Mouse (Mus musculus): ENCODE results near the gene Hspb7. TPM values are rescaled to one million over a fixed set of nuclear protein-coding genes. Genes with fewer than 3 reads are reported as not detected.

The Hspb7 gene
- polyA plus RNA-seq, 2 experiments, result 0.06 TPM; not detected in 1

DNA sequence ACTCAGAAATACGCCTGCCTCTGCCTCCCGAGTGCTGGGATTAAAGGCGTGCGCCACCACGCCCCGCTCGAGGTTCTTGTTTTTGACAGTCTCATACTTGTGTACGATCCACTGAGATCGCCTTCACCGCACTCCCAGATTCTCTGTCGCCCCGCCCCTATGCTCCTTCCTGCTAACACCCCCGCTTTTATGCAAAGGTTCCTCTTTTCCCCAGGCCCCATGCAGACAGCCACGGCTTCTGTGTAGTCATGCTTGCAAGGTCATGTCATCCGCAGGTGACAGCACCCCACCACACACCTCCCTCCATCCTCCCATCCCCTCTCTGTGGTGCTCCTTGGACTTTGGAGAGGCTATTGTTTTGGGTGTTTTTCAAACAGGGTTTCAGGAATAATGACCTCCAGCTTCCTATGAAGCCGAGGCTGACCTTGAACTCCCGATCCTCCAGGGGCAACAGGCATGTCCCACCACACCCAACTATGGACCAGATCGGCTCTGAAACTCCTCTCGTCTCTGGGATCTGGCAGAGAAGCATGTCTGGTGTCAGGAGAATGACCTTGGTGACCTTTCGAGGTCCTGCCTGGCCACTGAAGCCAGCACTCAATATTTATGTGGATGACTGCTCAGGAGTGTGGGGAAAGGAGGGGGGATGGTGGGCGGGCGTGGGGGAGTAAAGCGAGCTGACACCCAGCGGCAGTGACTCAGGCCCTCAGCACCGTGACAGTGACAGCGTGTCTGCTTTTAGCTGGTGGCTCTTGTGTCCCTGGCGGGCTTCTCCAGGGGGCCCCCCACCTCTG, 984 bp upstream of the Hspb7 start:
- no peak overlapping the region for H3K9ac ChIP-seq (replicated peaks)
- H3K4me3 ChIP-seq (ENCODE audit: insufficient read depth in 1 of 2, low read depth in 2 of 2, low read length in 2 of 2), result no peak overlapping the region
- no peak overlapping the region for H3K27ac ChIP-seq
- no peak overlapping the region for H3K4me2 ChIP-seq (ENCODE audit: low read depth)
- H3K9me3 ChIP-seq (ENCODE audit: control insufficient read depth, low read length), result no peaks in the 10 kb centered on the region
- no peak for TF ChIP-seq EP300 (IDR thresholded peaks at IDR 0.05; ENCODE audit: low read depth)
- no peak for TF ChIP-seq CTCF (IDR thresholded peaks at IDR 0.05; ENCODE audit: low read depth)
- H3K36me3 ChIP-seq (replicated peaks; ENCODE audit: control insufficient read depth, insufficient read depth, low read depth), result no peaks in the 10 kb centered on the region
- no peaks in the 10 kb centered on the region for H3K4me1 ChIP-seq (replicated peaks; ENCODE audit: control insufficient read depth in 2 of 2, insufficient read depth in 2 of 2, low read length in 1 of 2)
- ATAC-seq (ENCODE audit: insufficient read depth), result no peak
- peak in 1 of 3 experiments; percentile 24 for DNase-seq (ENCODE audit: low read depth in 3 of 3, low spot score in 3 of 3)
- H3K27me3 ChIP-seq (ENCODE audit: control insufficient read depth, insufficient read depth, low read length), result no peaks in the 10 kb centered on the region
- WGBS (ENCODE audit: insufficient replicate concordance), result 12% methylated on average over 27 of the region's 27 CpGs

- DNase-seq (ENCODE audit: low read depth in 3 of 3, low spot score in 3 of 3) (no peak), ATAC-seq (ENCODE audit: insufficient read depth) (no peak)
- Histone ChIP-seq H3K27ac (no peak overlapping the region), H3K9me3 (ENCODE audit: control insufficient read depth, low read length) (no peaks in the 10 kb centered on the region), H3K4me3 (ENCODE audit: insufficient read depth in 1 of 2, low read depth in 2 of 2, low read length in 2 of 2) (no peak overlapping the region), H3K4me2 (ENCODE audit: low read depth) (no peak overlapping the region), H3K4me1 (replicated peaks; ENCODE audit: control insufficient read depth in 2 of 2, insufficient read depth in 2 of 2, low read length in 1 of 2) (no peaks in the 10 kb centered on the region), H3K9ac (replicated peaks) (no peak overlapping the region), H3K27me3 (ENCODE audit: control insufficient read depth, insufficient read depth, low read length) (peaks cover 3% of the 10 kb centered on the region), H3K36me3 (replicated peaks; ENCODE audit: control insufficient read depth, insufficient read depth, low read depth) (no peaks in the 10 kb centered on the region)
- WGBS (ENCODE audit: insufficient replicate concordance), result 32% methylated on average over 9 of the region's 9 CpGs
- TF ChIP-seq EP300 (IDR thresholded peaks at IDR 0.05; ENCODE audit: low read depth) (no peak), CTCF (IDR thresholded peaks at IDR 0.05; ENCODE audit: low read depth) (no peak)
Observed at GRCm38 (mm10) chr4:141420886-141421285, 307 bp downstream of the Hspb7 start.

DNA sequence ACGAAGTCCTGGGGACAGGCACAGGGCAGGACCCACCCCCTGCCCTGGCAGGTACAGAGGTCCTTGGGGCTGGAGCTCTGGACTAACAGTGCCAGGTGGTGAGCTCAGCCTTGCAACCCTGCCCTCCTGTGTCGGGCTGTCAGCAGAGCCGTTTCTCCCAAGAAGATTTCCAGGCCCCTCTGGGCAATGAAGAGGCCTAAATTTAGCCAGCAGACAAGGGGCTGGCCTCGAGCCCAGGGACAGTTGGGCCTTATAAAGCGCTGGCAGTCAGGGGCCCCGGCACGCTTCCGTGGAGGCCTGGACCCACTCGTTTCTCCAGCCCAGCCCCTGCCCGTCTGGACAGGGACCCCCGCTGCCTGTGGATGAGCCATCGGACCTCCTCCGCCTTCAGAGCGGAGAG, 844 bp downstream of the Hspb7 start:
- Histone ChIP-seq H3K27me3 (ENCODE audit: control insufficient read depth, insufficient read depth, low read length) (peaks cover 4% of the 10 kb centered on the region), H3K9ac (replicated peaks) (no peak overlapping the region), H3K9me3 (ENCODE audit: control insufficient read depth, low read length) (no peaks in the 10 kb centered on the region), H3K4me3 (ENCODE audit: insufficient read depth in 1 of 2, low read depth in 2 of 2, low read length in 2 of 2) (no peak overlapping the region), H3K36me3 (replicated peaks; ENCODE audit: control insufficient read depth, insufficient read depth, low read depth) (no peaks in the 10 kb centered on the region), H3K4me2 (ENCODE audit: low read depth) (no peak overlapping the region), H3K27ac (no peak overlapping the region), H3K4me1 (replicated peaks; ENCODE audit: control insufficient read depth in 2 of 2, insufficient read depth in 2 of 2, low read length in 1 of 2) (no peaks in the 10 kb centered on the region)
- DNase-seq (ENCODE audit: low read depth in 3 of 3, low spot score in 3 of 3) (no peak), ATAC-seq (ENCODE audit: insufficient read depth) (no peak)
- TF ChIP-seq EP300 (IDR thresholded peaks at IDR 0.05; ENCODE audit: low read depth) (no peak), CTCF (IDR thresholded peaks at IDR 0.05; ENCODE audit: low read depth) (no peak)
- 62% methylated on average over 14 of the region's 14 CpGs for WGBS (ENCODE audit: insufficient replicate concordance)

GRCm38 (mm10) chr4:141422841-141423240, 2.3 kb downstream of the Hspb7 start:
- peaks cover 4% of the 10 kb centered on the region for H3K27me3 ChIP-seq (ENCODE audit: control insufficient read depth, insufficient read depth, low read length)
- WGBS (ENCODE audit: insufficient replicate concordance), result 60% methylated on average over 5 of the region's 5 CpGs
- ATAC-seq (ENCODE audit: insufficient read depth) (no peak), DNase-seq (ENCODE audit: low read depth in 3 of 3, low spot score in 3 of 3) (no peak)
- H3K4me1 ChIP-seq (replicated peaks; ENCODE audit: control insufficient read depth in 2 of 2, insufficient read depth in 2 of 2, low read length in 1 of 2), result no peaks in the 10 kb centered on the region
- H3K9ac ChIP-seq (replicated peaks), result no peak overlapping the region
- H3K9me3 ChIP-seq (ENCODE audit: control insufficient read depth, low read length), result no peaks in the 10 kb centered on the region
- no peak overlapping the region for H3K27ac ChIP-seq
- no peak overlapping the region for H3K4me3 ChIP-seq (ENCODE audit: insufficient read depth in 1 of 2, low read depth in 2 of 2, low read length in 2 of 2)
- H3K36me3 ChIP-seq (replicated peaks; ENCODE audit: control insufficient read depth, insufficient read depth, low read depth), result no peaks in the 10 kb centered on the region
- no peak overlapping the region for H3K4me2 ChIP-seq (ENCODE audit: low read depth)
- TF ChIP-seq CTCF (IDR thresholded peaks at IDR 0.05; ENCODE audit: low read depth) (no peak), EP300 (IDR thresholded peaks at IDR 0.05; ENCODE audit: low read depth) (no peak)

DNA sequence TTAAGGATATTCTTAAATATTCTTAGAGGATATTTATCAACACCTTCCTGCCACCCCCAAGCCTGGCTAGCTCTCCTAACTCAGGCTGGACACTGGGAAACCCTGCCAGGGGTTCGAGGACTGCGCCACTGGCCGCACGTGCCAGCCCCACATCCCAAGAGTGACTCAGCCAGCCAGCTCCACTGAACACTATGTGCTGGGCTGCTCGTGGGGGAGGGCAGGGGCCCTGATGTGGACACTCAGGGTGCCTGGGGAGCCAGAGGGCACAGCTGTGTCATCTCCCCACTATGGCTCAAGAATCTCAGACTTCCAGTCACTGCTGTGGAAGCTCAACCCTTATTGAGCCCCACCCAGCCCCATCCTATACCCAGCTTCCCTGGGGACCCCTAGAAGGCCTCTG, 2.7 kb downstream of the Hspb7 start:
- Histone ChIP-seq H3K9me3 (ENCODE audit: control insufficient read depth, low read length) (no peaks in the 10 kb centered on the region), H3K4me1 (replicated peaks; ENCODE audit: control insufficient read depth in 2 of 2, insufficient read depth in 2 of 2, low read length in 1 of 2) (no peaks in the 10 kb centered on the region), H3K4me2 (ENCODE audit: low read depth) (no peak overlapping the region), H3K27me3 (ENCODE audit: control insufficient read depth, insufficient read depth, low read length) (peaks cover 4% of the 10 kb centered on the region), H3K36me3 (replicated peaks; ENCODE audit: control insufficient read depth, insufficient read depth, low read depth) (no peaks in the 10 kb centered on the region), H3K9ac (replicated peaks) (no peak overlapping the region), H3K4me3 (ENCODE audit: insufficient read depth in 1 of 2, low read depth in 2 of 2, low read length in 2 of 2) (no peak overlapping the region), H3K27ac (no peak overlapping the region)
- ATAC-seq (ENCODE audit: insufficient read depth) (no peak), DNase-seq (ENCODE audit: low read depth in 3 of 3, low spot score in 3 of 3) (no peak)
- whole genome bisulfite sequencing (ENCODE audit: insufficient replicate concordance), result 65% methylated on average over 5 of the region's 5 CpGs
- TF ChIP-seq CTCF (IDR thresholded peaks at IDR 0.05; ENCODE audit: low read depth) (no peak), EP300 (IDR thresholded peaks at IDR 0.05; ENCODE audit: low read depth) (no peak)

All from liver, embryonic 14.5 days (tissue).